Mouse (Mus musculus): Measurements from ENCODE around the gene Vill. TPM values are rescaled to one million over a fixed set of nuclear protein-coding genes. Genes with fewer than 3 reads are reported as not detected.
A peak's percentile ranks its signal among the peaks of the same experiment; 100 is the strongest.

Vill gene
- polyA plus RNA-seq, 1 experiment from 2014 or later = 15.5 TPM

- H3K9ac ChIP-seq (replicated peaks; ENCODE audit: low read length) = peak within 1 kb of the TSS; percentile 20
- ATAC-seq (replicated peaks; ENCODE audit: insufficient number of reproducible peaks, low FRiP score, low TSS enrichment, low read depth) (peak; percentile 77), DNase-seq (ENCODE audit: low spot score) (peak; percentile 96)
- no peak within 1 kb of the TSS for H3K27ac ChIP-seq (replicated peaks; ENCODE audit: low read depth, low read length)
- H3K36me3 ChIP-seq (replicated peaks; ENCODE audit: control insufficient read depth, insufficient read depth, low read depth, low read length) = no peaks in the 10 kb centered on the region
- 3% methylated on average over 44 of the region's 44 CpGs for WGBS
- H3K9me3 ChIP-seq (replicated peaks; ENCODE audit: control insufficient read depth, low read length) = no peaks in the 10 kb centered on the region
- H3K4me2 ChIP-seq (ENCODE audit: low read depth, low read length) = peak within 1 kb of the TSS; percentile 75
- no peaks in the 10 kb centered on the region for H3K27me3 ChIP-seq (ENCODE audit: control insufficient read depth, insufficient read depth, low read length)
- no peaks in the 10 kb centered on the region for H3K4me1 ChIP-seq (ENCODE audit: control insufficient read depth, insufficient read depth, low read length)
- peak within 1 kb of the TSS; percentile 57 for H3K4me3 ChIP-seq (ENCODE audit: low read depth, low read length)
Measured at GRCm38 (mm10) chr9:119101992-119102782, 49.6 kb downstream of the Vill start, which contains the start of gene Dlec1. Dlec1 (plus strand) TSS chr9:119102478.

GRCm38 (mm10) chr9:119102783-119103113, 50.2 kb downstream of the Vill start:
- Histone ChIP-seq H3K36me3 (replicated peaks; ENCODE audit: control insufficient read depth, insufficient read depth, low read depth, low read length) (no peaks in the 10 kb centered on the region), H3K4me1 (ENCODE audit: control insufficient read depth, insufficient read depth, low read length) (no peaks in the 10 kb centered on the region), H3K9ac (replicated peaks; ENCODE audit: low read length) (no peak overlapping the region; the same call in 1 of the 2 replicates), H3K27ac (replicated peaks; ENCODE audit: low read depth, low read length) (no peak overlapping the region), H3K4me3 (ENCODE audit: low read depth, low read length) (peak overlapping the region; percentile 57), H3K9me3 (replicated peaks; ENCODE audit: control insufficient read depth, low read length) (no peaks in the 10 kb centered on the region), H3K27me3 (ENCODE audit: control insufficient read depth, insufficient read depth, low read length) (no peaks in the 10 kb centered on the region), H3K4me2 (ENCODE audit: low read depth, low read length) (peak overlapping the region; percentile 75)
- 2% methylated on average over 19 of the region's 19 CpGs for WGBS
- DNase-seq (ENCODE audit: low spot score) (no peak), ATAC-seq (replicated peaks; ENCODE audit: insufficient number of reproducible peaks, low FRiP score, low TSS enrichment, low read depth) (peak; percentile 3; the same call in 1 of the 2 replicates)

GRCm38 (mm10) chr9:119107566-119107965, 55.0 kb downstream of the Vill start:
- DNase-seq (ENCODE audit: low spot score) (peak; percentile 56), ATAC-seq (replicated peaks; ENCODE audit: insufficient number of reproducible peaks, low FRiP score, low TSS enrichment, low read depth) (no peak)
- Histone ChIP-seq H3K9ac (replicated peaks; ENCODE audit: low read length) (no peak overlapping the region), H3K36me3 (replicated peaks; ENCODE audit: control insufficient read depth, insufficient read depth, low read depth, low read length) (no peaks in the 10 kb centered on the region), H3K27ac (replicated peaks; ENCODE audit: low read depth, low read length) (no peak overlapping the region), H3K4me1 (ENCODE audit: control insufficient read depth, insufficient read depth, low read length) (peaks cover 10% of the 10 kb centered on the region), H3K4me2 (ENCODE audit: low read depth, low read length) (no peak overlapping the region), H3K4me3 (ENCODE audit: low read depth, low read length) (no peak overlapping the region), H3K9me3 (replicated peaks; ENCODE audit: control insufficient read depth, low read length) (no peaks in the 10 kb centered on the region), H3K27me3 (ENCODE audit: control insufficient read depth, insufficient read depth, low read length) (no peaks in the 10 kb centered on the region)
- 83% methylated on average over 4 of the region's 4 CpGs for WGBS

GRCm38 (mm10) chr9:119109685-119110353, 57.2 kb downstream of the Vill start:
- H3K27me3 ChIP-seq (ENCODE audit: control insufficient read depth, insufficient read depth, low read length) = no peaks in the 10 kb centered on the region
- peak overlapping the region; percentile 47 for H3K27ac ChIP-seq (replicated peaks; ENCODE audit: low read depth, low read length)
- peaks cover 10% of the 10 kb centered on the region for H3K4me1 ChIP-seq (ENCODE audit: control insufficient read depth, insufficient read depth, low read length)
- no peak overlapping the region for H3K9ac ChIP-seq (replicated peaks; ENCODE audit: low read length)
- no peaks in the 10 kb centered on the region for H3K36me3 ChIP-seq (replicated peaks; ENCODE audit: control insufficient read depth, insufficient read depth, low read depth, low read length)
- H3K9me3 ChIP-seq (replicated peaks; ENCODE audit: control insufficient read depth, low read length) = no peaks in the 10 kb centered on the region
- H3K4me3 ChIP-seq (ENCODE audit: low read depth, low read length) = no peak overlapping the region
- H3K4me2 ChIP-seq (ENCODE audit: low read depth, low read length) = no peak overlapping the region
- ATAC-seq (replicated peaks; ENCODE audit: insufficient number of reproducible peaks, low FRiP score, low TSS enrichment, low read depth) (peak; percentile 50; the same call in 1 of the 2 replicates), DNase-seq (ENCODE audit: low spot score) (peak; percentile 72)
- 32% methylated on average over 12 of the region's 12 CpGs for WGBS

- no peaks in the 10 kb centered on the region for H3K9me3 ChIP-seq (replicated peaks; ENCODE audit: control insufficient read depth, low read length)
- no peak overlapping the region; the same call in 1 of the 2 replicates for H3K4me2 ChIP-seq (ENCODE audit: low read depth, low read length)
- H3K4me1 ChIP-seq (ENCODE audit: control insufficient read depth, insufficient read depth, low read length) = peaks cover 10% of the 10 kb centered on the region
- H3K27ac ChIP-seq (replicated peaks; ENCODE audit: low read depth, low read length) = peak overlapping the region; percentile 57; the same call in 1 of the 2 replicates
- no peaks in the 10 kb centered on the region for H3K36me3 ChIP-seq (replicated peaks; ENCODE audit: control insufficient read depth, insufficient read depth, low read depth, low read length)
- H3K4me3 ChIP-seq (ENCODE audit: low read depth, low read length) = no peak overlapping the region
- peak; percentile 38 for DNase-seq (ENCODE audit: low spot score)
- no peaks in the 10 kb centered on the region for H3K27me3 ChIP-seq (ENCODE audit: control insufficient read depth, insufficient read depth, low read length)
- WGBS = 43% methylated on average over 3 of the region's 3 CpGs
- ATAC-seq (replicated peaks; ENCODE audit: insufficient number of reproducible peaks, low FRiP score, low TSS enrichment, low read depth) = no peak
- no peak overlapping the region for H3K9ac ChIP-seq (replicated peaks; ENCODE audit: low read length)
Measured at GRCm38 (mm10) chr9:119110640-119111039, 58.1 kb downstream of the Vill start.

GRCm38 (mm10) chr9:119114911-119115310, 62.3 kb downstream of the Vill start:
- WGBS = 88% methylated on average over 17 of the region's 17 CpGs
- H3K9ac ChIP-seq (replicated peaks; ENCODE audit: low read length) = no peak overlapping the region
- no peak overlapping the region for H3K27ac ChIP-seq (replicated peaks; ENCODE audit: low read depth, low read length)

GRCm38 (mm10) chr9:119119409-119120167, 67.0 kb downstream of the Vill start:
- Histone ChIP-seq H3K27ac (replicated peaks; ENCODE audit: low read depth, low read length) (no peak overlapping the region), H3K4me3 (ENCODE audit: low read depth, low read length) (no peak overlapping the region), H3K4me1 (ENCODE audit: control insufficient read depth, insufficient read depth, low read length) (no peaks in the 10 kb centered on the region), H3K9ac (replicated peaks; ENCODE audit: low read length) (no peak overlapping the region), H3K9me3 (replicated peaks; ENCODE audit: control insufficient read depth, low read length) (no peaks in the 10 kb centered on the region), H3K36me3 (replicated peaks; ENCODE audit: control insufficient read depth, insufficient read depth, low read depth, low read length) (no peaks in the 10 kb centered on the region), H3K4me2 (ENCODE audit: low read depth, low read length) (no peak overlapping the region), H3K27me3 (ENCODE audit: control insufficient read depth, insufficient read depth, low read length) (no peaks in the 10 kb centered on the region)
- DNase-seq (ENCODE audit: low spot score) (no peak), ATAC-seq (replicated peaks; ENCODE audit: insufficient number of reproducible peaks, low FRiP score, low TSS enrichment, low read depth) (no peak)
- WGBS = 88% methylated on average over 19 of the region's 19 CpGs

More at GRCm38 (mm10) chr9:119114911-119115310, 62.3 kb downstream of the Vill start:
- Histone ChIP-seq H3K4me1 (ENCODE audit: control insufficient read depth, insufficient read depth, low read length) (peaks cover 5% of the 10 kb centered on the region), H3K4me3 (ENCODE audit: low read depth, low read length) (no peak overlapping the region), H3K27me3 (ENCODE audit: control insufficient read depth, insufficient read depth, low read length) (no peaks in the 10 kb centered on the region), H3K4me2 (ENCODE audit: low read depth, low read length) (no peak overlapping the region), H3K36me3 (replicated peaks; ENCODE audit: control insufficient read depth, insufficient read depth, low read depth, low read length) (no peaks in the 10 kb centered on the region), H3K9me3 (replicated peaks; ENCODE audit: control insufficient read depth, low read length) (no peaks in the 10 kb centered on the region)
- DNase-seq (ENCODE audit: low spot score) (no peak), ATAC-seq (replicated peaks; ENCODE audit: insufficient number of reproducible peaks, low FRiP score, low TSS enrichment, low read depth) (no peak)
